Comparison of ENCODE assay signal across 10 mouse cellular contexts in the genomic region with DNA sequence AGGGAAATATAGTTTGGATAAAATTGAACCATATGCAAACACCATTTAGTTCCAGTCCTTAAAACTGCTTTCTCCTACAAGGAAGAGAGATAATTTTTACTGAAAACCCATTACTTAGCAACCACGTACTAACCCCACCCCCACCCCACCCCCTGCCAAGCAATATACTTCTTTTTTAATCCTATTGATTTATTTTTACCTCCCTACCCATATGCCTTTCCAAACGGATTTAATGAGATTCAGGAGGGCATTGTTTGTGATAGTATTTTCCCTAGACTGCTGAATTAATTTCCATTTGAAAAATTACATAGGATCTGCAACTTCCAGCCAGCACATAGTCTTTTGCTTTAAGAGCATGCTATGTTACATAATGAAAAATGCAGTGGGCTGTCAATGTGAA. TPM values are rescaled to one million over a fixed set of nuclear protein-coding genes. Genes with fewer than 3 reads are reported as not detected.
A peak's percentile ranks its signal among the peaks of the same experiment; 100 is the strongest.
DNase-seq lines count a peak whose midpoint lies in the region; ATAC-seq and TF ChIP-seq lines count a peak whose summit lies in the region.
"Had no signal": no experiment of that assay in that cellular context is flagged by ENCODE, and none has a peak within 500 bp of the region (broad histone marks: within the 10 kb centered on the region; RNA-seq: fewer than 3 reads in every experiment).

No protein-coding gene starts in this region.

- H3K27ac ChIP-seq in layer of hippocampus, adult 2 months = peak overlapping the region; percentile 90
- H3K27ac ChIP-seq in forebrain, embryonic 12.5 days = peak overlapping the region; percentile 90
- peak overlapping the region; percentile 75 for H3K27ac ChIP-seq in hindbrain, postnatal 0 days
- H3K27ac ChIP-seq in neural tube, embryonic 13.5 days (replicated peaks) = peak overlapping the region; percentile 84
- H3K27ac ChIP-seq: intestine, embryonic 15.5 days had no signal

- no peaks in the 10 kb centered on the region for H3K36me3 ChIP-seq in forebrain, embryonic 12.5 days (replicated peaks)
- H3K36me3 ChIP-seq in hindbrain, postnatal 0 days (ENCODE audit: insufficient read depth, low read length) = no peaks in the 10 kb centered on the region
- no peaks in the 10 kb centered on the region for H3K36me3 ChIP-seq in neural tube, embryonic 13.5 days
- H3K36me3 ChIP-seq: G1E; intestine, embryonic 15.5 days had no signal

- WGBS in forebrain, embryonic 12.5 days = 0% methylated on average over 2 of the region's 2 CpGs
- WGBS in hindbrain, postnatal 0 days = 0% methylated on average over 2 of the region's 2 CpGs
- WGBS in neural tube, embryonic 13.5 days = 2% methylated on average over 2 of the region's 2 CpGs

- peaks cover 7% of the 10 kb centered on the region for H3K4me1 ChIP-seq in forebrain, embryonic 12.5 days
- peaks cover 8% of the 10 kb centered on the region for H3K4me1 ChIP-seq in hindbrain, postnatal 0 days (ENCODE audit: insufficient read depth, low read length)
- H3K4me1 ChIP-seq in neural tube, embryonic 13.5 days (replicated peaks) = peaks cover 23% of the 10 kb centered on the region

- H3K9ac ChIP-seq in forebrain, embryonic 12.5 days = no peak overlapping the region
- no peak overlapping the region for H3K9ac ChIP-seq in hindbrain, postnatal 0 days (replicated peaks; ENCODE audit: low read length)
- no peak overlapping the region for H3K9ac ChIP-seq in neural tube, embryonic 13.5 days
- H3K9ac ChIP-seq: intestine, embryonic 15.5 days had no signal

- H3K27me3 ChIP-seq in forebrain, embryonic 12.5 days = no peaks in the 10 kb centered on the region
- H3K27me3 ChIP-seq in hindbrain, postnatal 0 days (ENCODE audit: insufficient read depth, low read length) = no peaks in the 10 kb centered on the region
- no peaks in the 10 kb centered on the region for H3K27me3 ChIP-seq in neural tube, embryonic 13.5 days
- H3K27me3 ChIP-seq: intestine, embryonic 15.5 days had no signal

- peak; percentile 49; the same call in 1 of the 2 replicates for ATAC-seq in forebrain, embryonic 12.5 days (ENCODE audit: low FRiP score)
- ATAC-seq in hindbrain, postnatal 0 days = no peak
- ATAC-seq in neural tube, embryonic 13.5 days (ENCODE audit: low read depth) = peak; percentile 30

- DNase-seq in layer of hippocampus, adult 2 months (ENCODE audit: low spot score in 2 of 2) = no peak
- no peak for DNase-seq in layer of hippocampus, adult 8-10 months (ENCODE audit: low spot score in 2 of 2)
- no peak for DNase-seq in hindbrain, postnatal 0 days (ENCODE audit: low spot score)
- no peak for DNase-seq in cerebellum, adult 11 months
- DNase-seq in adipocyte (ENCODE audit: low spot score) = no peak
- no peak for DNase-seq in layer of hippocampus, adult 11-12 months (ENCODE audit: low spot score)

- TF ChIP-seq CTCF in layer of hippocampus, adult 2 months (conservative IDR thresholded peaks at IDR 0.05) = no peak
- TF ChIP-seq CTCF in hindbrain, postnatal 0 days (IDR thresholded peaks at IDR 0.05; ENCODE audit: low read depth) = no peak

- H3K4me2 ChIP-seq in forebrain, embryonic 12.5 days = peak overlapping the region; percentile 56
- peak overlapping the region; percentile 59 for H3K4me2 ChIP-seq in hindbrain, postnatal 0 days (ENCODE audit: low read depth, low read length)
- H3K4me2 ChIP-seq in neural tube, embryonic 13.5 days = peak overlapping the region; percentile 61

- H3K4me3 ChIP-seq in layer of hippocampus, adult 2 months = peak overlapping the region; percentile 53
- H3K4me3 ChIP-seq in forebrain, embryonic 12.5 days (replicated peaks) = peak overlapping the region; percentile 24; the same call in 1 of the 2 replicates
- H3K4me3 ChIP-seq in hindbrain, postnatal 0 days (ENCODE audit: low read length) = peak overlapping the region; percentile 32; the same call in 1 of the 2 replicates
- peak overlapping the region; percentile 29; the same call in 1 of the 2 replicates for H3K4me3 ChIP-seq in neural tube, embryonic 13.5 days
- H3K4me3 ChIP-seq: intestine, embryonic 15.5 days had no signal

- H3K9me3 ChIP-seq in forebrain, embryonic 12.5 days = no peaks in the 10 kb centered on the region
- no peaks in the 10 kb centered on the region for H3K9me3 ChIP-seq in hindbrain, postnatal 0 days (ENCODE audit: low read length)
- no peaks in the 10 kb centered on the region for H3K9me3 ChIP-seq in neural tube, embryonic 13.5 days
- H3K9me3 ChIP-seq: intestine, embryonic 15.5 days had no signal

RNA-seq across cellular contexts. Expression of a gene that starts 51.5 kb away (rescaled TPM):
- 1 to 10 TPM; 3.1 to 3.5 TPM for total RNA-seq in layer of hippocampus, adult 2 months (2021)
- 1 to 10 TPM; 2.6 to 4.7 (median 3.2) TPM for total RNA-seq in layer of hippocampus, adult 8-10 months (2022)
- 1.1 and 1.6 TPM in 2 replicates for polyA plus RNA-seq in forebrain, embryonic 12.5 days (2016; fragmentation: Nextera tagmentation; extraction: Ambion mirVana)
- total RNA-seq in hindbrain, postnatal 0 days (2014; rRNA removed) = 4.1 and 6.0 TPM in 2 replicates
- polyA plus RNA-seq in hindbrain, postnatal 0 days (2015; fragmentation: Nextera tagmentation; extraction: Ambion mirVana) = 1.5 and 1.7 TPM in 2 replicates
- polyA plus RNA-seq in neural tube, embryonic 13.5 days (2015; fragmentation: Nextera tagmentation; extraction: Ambion mirVana) = 0.22 and 1.5 TPM in 2 replicates
- polyA plus RNA-seq: G1E had no signal
